Mouse (Mus musculus) adrenal gland, postnatal 36 days (tissue): ENCODE measurements at regions not wholly inside any gene's neighbourhood (a gene's known extent, or its start where the extent isn't known, plus 50 kb on each side); places are given as distances from the start of the nearest gene placed in this dataset.

Experiments used
- DNase-seq, 2 experiments: peaks; one replicate each; pipeline ENCODE4 v3.0.0; 2021; ENCODE audit warnings: mixed read lengths in 1 of 2

DNA sequence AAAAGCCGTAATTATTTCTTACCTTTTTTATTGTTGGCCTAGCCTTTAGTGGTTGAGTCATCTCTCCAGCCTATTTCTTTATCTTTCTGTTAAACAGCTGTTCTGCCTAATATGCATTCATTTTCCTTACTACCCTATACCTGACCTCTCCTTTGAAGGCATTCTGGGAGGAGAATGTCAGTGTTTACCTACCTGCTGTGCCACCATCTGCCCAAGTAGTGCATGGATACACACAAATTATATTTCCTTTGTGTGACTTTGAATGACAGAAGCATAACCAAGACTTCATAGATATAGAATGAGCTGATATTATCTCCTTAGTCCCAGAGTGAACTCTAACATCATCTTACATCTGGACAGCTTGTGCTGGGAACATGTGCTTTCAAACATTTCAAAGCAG, 293.5 kb upstream of the Tom1l1 start:
- DNase-seq = no peak

DNA sequence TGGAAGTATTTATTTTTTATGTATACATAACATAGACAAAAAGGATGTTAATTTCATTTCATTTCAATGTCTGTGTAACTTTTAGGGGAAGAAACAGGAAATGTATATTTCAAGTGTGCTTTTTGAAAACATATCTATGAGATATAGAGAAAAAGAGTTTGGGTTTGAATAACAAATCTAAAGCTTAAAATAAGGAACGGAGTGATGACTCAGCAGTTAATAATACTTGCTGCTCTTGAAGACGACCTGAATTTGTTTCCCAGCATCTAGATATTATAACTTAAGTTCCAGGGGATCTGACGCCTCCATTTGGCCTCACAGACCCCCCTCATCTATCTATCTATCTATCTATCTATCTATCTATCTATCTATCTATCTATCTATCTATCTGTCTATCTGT, 290.1 kb upstream of the Tom1l1 start:
- DNase-seq = no peak

GRCm38 (mm10) chr11:90941076-90941475, 252.9 kb upstream of the Tom1l1 start:
- DNase-seq = no peak

- DNase-seq = no peak
Observed at GRCm38 (mm10) chr11:90925738-90926137, 237.6 kb upstream of the Tom1l1 start.

- DNase-seq = no peak
Observed at GRCm38 (mm10) chr11:90917782-90918181, 229.6 kb upstream of the Tom1l1 start.

- no peak for DNase-seq
Observed at GRCm38 (mm10) chr11:90894236-90894635, 206.1 kb upstream of the Tom1l1 start.

DNA sequence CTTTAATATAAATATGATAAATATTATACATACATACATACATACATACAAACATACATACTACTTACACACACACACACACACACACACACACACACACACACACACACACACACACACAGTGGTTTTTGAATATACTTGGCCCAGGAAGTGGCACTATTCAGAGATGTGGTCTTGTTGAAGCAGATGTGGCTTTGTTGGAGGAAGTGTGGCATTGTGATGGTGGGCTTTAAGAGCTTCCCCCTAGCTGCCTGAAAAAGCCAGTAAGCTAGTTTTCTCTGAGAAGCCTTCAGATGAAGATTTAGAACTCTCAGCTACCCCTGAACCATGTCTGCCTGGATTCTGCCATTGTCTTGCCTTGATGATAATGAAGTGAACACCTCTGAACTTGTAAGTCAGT, 185.0 kb upstream of the Tom1l1 start:
- no peak for DNase-seq

- DNase-seq = no peak
Observed at GRCm38 (mm10) chr11:90871686-90872085, 183.5 kb upstream of the Tom1l1 start.

DNA sequence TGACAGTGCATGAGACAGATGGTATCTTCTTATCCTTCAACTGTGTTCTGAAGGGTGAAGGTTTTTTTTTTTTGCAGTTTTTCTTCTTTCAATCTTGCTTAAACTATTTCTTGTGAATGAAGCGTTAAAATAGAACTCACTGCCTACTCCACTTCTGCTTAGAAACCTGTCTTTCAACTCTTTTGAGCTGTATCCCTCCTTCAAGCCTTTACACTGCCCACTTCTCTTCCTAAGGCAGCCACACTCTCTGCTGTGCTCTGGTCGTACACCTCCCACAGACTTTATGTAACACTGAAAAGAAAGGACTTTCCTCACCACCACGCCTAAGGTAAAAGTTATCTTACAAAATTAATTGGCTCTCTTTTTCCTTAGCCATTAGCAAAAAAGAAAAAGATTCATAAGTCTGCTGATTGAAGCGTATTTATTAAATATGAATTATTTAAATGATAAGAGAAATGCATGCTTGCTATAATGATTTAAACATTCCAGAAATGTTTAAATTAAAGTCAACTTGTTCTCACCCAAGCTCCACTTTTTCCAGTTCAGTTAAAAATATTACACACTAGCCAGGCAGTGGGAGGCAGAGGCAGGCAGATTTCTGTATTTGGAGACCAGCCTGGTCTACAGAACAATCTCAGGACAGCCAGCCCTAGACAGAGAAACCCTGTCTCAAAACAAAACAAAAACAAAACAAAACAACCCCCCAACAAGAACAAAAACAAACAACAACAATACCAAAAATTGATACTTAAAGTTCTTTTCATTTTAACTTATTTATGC, 176.0 kb upstream of the Tom1l1 start:
- DNase-seq = no peak

DNA sequence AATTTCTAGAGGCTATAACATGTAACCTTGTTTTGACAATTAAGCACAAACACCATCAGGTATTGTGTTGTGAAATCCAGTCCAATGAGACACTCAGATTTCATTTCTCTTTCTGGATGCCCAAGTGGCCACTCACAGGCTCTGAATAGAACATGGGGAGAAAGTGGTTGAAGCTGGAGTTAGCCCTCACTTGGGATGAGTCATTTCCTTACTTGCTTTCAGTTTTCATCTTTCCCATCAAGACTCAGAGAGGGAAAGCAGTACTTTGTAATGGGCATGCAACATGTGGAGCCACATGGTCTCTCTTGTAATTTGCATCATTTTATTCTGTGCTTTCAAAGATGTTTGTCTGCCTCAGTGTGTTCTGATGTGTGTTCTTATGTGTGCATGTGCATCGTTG, 167.6 kb upstream of the Tom1l1 start:
- no peak for DNase-seq

- no peak for DNase-seq
Observed at GRCm38 (mm10) chr11:90855324-90855723, 167.2 kb upstream of the Tom1l1 start.

DNA sequence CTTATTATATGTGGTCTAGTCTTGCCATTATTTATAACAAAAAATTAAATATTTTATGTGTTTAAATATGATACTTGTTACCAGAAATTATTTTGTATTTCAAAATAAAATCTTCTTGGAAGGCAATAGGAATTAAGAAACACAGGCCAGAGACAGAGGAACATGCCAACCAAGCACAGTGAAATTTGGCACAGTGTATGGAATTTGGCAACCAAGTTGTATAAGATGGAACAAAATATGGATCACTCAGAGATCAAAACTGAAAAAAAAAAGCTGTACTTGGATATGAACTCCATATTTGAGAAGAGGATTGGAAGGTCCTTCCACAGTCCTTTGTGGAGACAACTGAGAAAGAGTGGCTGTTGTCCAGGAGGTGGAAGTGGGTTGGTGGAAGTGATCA, 163.1 kb upstream of the Tom1l1 start:
- DNase-seq = no peak

DNA sequence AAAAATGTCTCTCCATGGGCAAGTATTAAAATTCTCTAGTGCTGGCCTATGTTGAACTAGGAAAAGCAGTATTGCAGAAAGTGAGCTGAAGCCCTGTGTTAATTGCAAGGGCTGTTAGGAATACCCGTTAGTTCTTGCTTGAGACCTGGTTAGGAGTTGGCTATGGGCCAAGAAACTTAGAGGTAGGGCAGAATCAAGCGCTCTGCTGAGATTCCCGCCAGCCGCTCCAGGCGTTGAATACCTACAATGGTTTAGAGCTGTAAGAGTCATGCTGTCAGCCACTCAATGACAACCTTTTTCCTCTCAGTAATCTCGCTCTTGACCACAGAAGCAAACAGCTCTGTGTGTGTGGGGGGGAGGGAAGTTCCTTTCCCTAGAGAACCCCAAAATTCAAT, 156.8 kb upstream of the Tom1l1 start:
- no peak for DNase-seq

DNA sequence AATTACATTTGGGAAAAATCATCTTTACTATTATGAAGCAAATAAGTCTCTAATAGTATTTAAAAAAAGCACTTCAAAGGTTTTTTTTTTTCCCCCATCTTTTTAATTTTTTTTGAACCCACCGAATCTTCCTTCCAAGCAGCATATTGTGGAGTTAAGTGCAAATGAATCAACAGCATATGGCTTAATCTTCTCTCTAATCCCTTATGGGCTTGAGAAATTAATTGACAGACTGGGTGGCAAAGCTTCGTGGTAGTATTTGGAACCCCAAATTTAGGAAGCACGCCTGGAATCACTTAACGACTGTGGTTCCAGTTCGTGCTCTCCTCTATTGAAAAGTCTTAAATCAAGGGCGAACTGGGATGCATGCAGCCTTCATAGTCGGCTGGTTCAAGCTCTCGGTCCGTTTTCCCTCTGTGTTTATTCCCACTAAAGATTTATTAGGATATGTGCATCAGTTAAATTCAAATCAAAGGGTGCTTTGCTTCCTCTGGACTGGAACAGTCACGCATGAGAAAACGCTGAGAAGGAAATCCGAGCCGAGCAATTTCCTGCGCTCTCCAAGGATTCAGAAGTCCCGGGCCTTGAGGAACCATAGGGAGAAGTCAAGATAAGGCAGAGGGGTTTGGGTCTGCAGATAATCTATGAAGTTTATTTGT, 156.2 kb upstream of the Tom1l1 start:
- DNase-seq = no peak

DNA sequence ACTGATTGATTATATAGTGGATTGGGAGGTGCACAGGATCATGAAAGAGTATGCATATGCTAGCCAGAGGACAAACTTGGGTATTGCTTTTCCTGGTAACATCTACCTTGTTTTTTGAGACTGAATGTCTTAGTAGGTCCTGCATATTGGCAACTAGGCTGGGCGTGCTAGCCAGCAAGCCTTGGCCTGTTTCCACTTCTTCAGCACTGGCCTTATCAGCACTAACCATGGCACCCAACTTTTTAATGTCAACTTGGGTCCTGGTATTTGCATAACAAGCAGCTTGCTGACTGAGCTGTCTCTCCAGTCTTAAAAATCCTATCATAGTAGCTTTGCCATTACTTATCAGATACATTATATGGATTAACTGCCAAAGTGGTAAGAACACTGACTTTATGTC, 150.0 kb upstream of the Tom1l1 start:
- peak in 1 of 2 experiments; percentile 17 for DNase-seq

- no peak for DNase-seq
Observed at GRCm38 (mm10) chr11:90824761-90825160, 136.6 kb upstream of the Tom1l1 start.

- no peak for DNase-seq
Observed at GRCm38 (mm10) chr11:90816727-90817126, 128.6 kb upstream of the Tom1l1 start.

DNA sequence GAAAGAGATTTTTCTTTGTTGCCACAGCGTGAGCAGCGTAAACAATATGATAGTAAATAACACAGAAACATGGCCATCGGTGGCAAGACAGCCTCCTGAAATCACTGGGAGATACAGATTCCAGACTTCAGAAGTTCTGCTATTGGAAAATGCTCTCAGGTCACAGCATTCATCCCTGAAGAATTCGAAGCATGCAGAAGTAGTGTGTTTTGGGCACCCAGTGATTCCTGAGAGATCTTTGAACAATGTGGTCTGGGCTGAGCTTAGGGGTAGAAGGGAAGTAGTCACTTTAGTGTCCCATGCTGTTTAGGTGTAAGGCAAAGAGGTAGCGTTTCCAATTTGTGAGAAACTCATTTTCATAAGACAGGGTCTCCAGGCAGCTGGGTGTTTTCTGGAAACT, 126.3 kb upstream of the Tom1l1 start:
- no peak for DNase-seq

- DNase-seq = no peak
Observed at GRCm38 (mm10) chr11:90812971-90813370, 124.8 kb upstream of the Tom1l1 start.

- DNase-seq = no peak
Observed at GRCm38 (mm10) chr11:90812530-90812929, 124.4 kb upstream of the Tom1l1 start.

- no peak for DNase-seq
Observed at GRCm38 (mm10) chr11:90808443-90808842, 120.3 kb upstream of the Tom1l1 start.

GRCm38 (mm10) chr11:90807343-90807742, 119.2 kb upstream of the Tom1l1 start:
- no peak for DNase-seq

DNA sequence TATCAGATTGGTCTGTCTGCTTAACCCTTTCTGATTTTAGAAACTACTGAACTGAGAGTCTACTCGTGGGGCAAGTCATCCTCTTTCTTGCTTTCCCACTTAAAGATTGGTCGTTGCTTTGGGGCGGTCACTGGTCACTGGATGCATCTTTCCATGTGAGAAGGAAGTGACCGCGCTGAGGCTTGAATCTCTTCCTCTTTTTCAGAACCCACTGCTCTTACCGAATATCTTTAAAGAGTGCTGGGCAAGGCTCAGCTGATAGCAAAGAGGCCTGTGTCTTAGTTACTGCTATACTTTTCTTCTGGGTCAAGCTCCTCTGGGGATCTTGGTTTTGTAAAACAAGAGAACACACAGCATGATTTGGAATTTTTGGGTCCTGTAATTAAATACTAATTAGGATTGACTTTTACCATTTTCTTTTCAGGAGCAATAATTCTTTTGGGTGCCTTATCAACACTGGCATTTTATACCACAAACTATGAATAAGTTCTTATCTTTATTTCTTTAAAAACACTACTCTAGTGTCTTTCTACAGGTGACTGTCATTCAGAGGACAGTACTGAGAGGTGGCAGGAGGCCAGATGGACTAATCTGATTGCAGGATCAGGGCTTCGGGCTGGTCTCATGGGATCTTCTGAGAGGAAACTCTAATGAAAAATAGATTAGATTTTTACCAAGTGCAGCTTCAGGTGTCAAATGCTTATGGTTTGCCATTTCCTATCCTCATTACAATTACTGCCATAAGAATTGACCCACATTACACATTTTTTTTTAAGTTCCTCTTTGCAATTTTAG, 114.6 kb upstream of the Tom1l1 start:
- no peak for DNase-seq
